Mouse (Mus musculus) MEL (cell line): ENCODE measurements around the gene Hoxb1.

Experiments used
- CTCF ChIP-seq, 3 experiments: IDR thresholded peaks in 2 of 3; conservative IDR thresholded peaks in 1 of 3; 2 replicates each; pipeline ENCODE4 v1.5.1; 2011 to 2012; ENCODE audit warnings: low read length in 3 of 3, low read depth in 2 of 3, mild to moderate bottlenecking in 2 of 3, improper control_type of control experiment in 1 of 3, inconsistent platforms in 1 of 3, mixed read lengths in 1 of 3, moderate library complexity in 1 of 3; ENCODE audit not compliant: control insufficient read depth in 1 of 3, insufficient read depth in 1 of 3, poor library complexity in 1 of 3, severe bottlenecking in 1 of 3
- E2F4 ChIP-seq: IDR thresholded peaks from 2 replicates; pipeline ENCODE4 v1.6.1; 2011; ENCODE audit warnings: low read depth, low read length, improper control_type of control experiment, borderline replicate concordance
- HCFC1 ChIP-seq: IDR thresholded peaks from 2 replicates; pipeline ENCODE4 v1.6.1; 2012; ENCODE audit warnings: low read depth, mild to moderate bottlenecking, inconsistent platforms, low read length, improper control_type of control experiment, moderate library complexity
- JUND ChIP-seq: IDR thresholded peaks from 2 replicates; pipeline ENCODE4 v1.6.1; 2011; ENCODE audit warnings: low read depth, mild to moderate bottlenecking, improper control_type of control experiment, low read length
- MEF2A ChIP-seq: IDR thresholded peaks from 2 replicates; pipeline ENCODE4 v1.6.1; 2014; ENCODE audit warnings: low read depth, mild to moderate bottlenecking, inconsistent platforms, low read length, improper control_type of control experiment; ENCODE audit not compliant: poor library complexity, insufficient replicate concordance, severe bottlenecking; ENCODE audit errors: extremely low read depth
- NRF1 ChIP-seq: IDR thresholded peaks from 2 replicates; pipeline ENCODE4 v1.6.1; 2014; ENCODE audit warnings: low read depth, mild to moderate bottlenecking, inconsistent platforms, low read length, improper control_type of control experiment, moderate library complexity; ENCODE audit not compliant: poor library complexity, insufficient read depth, severe bottlenecking
- POLR2A ChIP-seq, 2 experiments: IDR thresholded peaks; 2 replicates each; pipeline ENCODE4 v1.6.1; 2011 to 2012; ENCODE audit warnings: low read length in 2 of 2, mild to moderate bottlenecking in 2 of 2, control low read depth in 1 of 2, improper control_type of control experiment in 1 of 2, low read depth in 1 of 2, moderate library complexity in 1 of 2; ENCODE audit not compliant: control insufficient read depth in 1 of 2, insufficient read depth in 1 of 2, poor library complexity in 1 of 2
- TAL1 ChIP-seq: IDR thresholded peaks from 2 replicates; pipeline ENCODE4 v1.6.1; 2012; ENCODE audit warnings: mild to moderate bottlenecking, inconsistent platforms, low read length, moderate library complexity, mixed read lengths
- ZMIZ1 ChIP-seq: IDR thresholded peaks from 2 replicates; pipeline ENCODE4 v1.6.1; 2012; ENCODE audit warnings: low read depth, mild to moderate bottlenecking, inconsistent platforms, low read length, improper control_type of control experiment, moderate library complexity

DNA sequence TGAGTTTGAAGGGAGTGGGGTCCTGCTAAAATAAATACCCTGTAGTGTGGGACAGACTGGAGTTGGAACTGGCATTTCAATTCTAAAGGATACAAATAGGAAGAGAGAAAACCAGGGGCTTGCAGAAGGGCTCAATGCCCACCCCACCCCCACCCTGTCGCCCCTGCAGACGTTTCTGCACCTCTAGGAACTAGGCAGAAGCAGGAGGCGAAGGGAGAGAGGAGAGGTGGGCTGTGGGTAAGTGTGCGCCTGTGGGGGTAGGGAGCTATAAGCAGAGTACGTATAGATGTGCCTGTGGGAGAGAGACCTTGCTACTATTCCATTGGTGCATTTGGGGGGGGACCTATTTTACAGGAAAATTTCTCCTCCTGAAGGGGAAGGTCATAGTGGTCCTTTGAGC is 37.8 kb upstream of the Hoxb1 start:
- TF ChIP-seq JUND: no peak
- TF ChIP-seq CTCF (IDR thresholded peaks at IDR 0.05 in 2 of 3, conservative IDR thresholded peaks at IDR 0.05 in 1 of 3; ENCODE audit: control insufficient read depth in 1 of 3, insufficient read depth in 1 of 3, low read depth in 2 of 3, low read length in 3 of 3, poor library complexity in 1 of 3, severe bottlenecking in 1 of 3): no peak
- no peak for TF ChIP-seq NRF1
- TF ChIP-seq MEF2A: no peak
- TF ChIP-seq POLR2A (IDR thresholded peaks at IDR 0.05; ENCODE audit: control insufficient read depth in 1 of 2, insufficient read depth in 1 of 2, low read depth in 1 of 2, low read length in 2 of 2, poor library complexity in 1 of 2): no peak
- TF ChIP-seq ZMIZ1: no peak
- no peak for TF ChIP-seq TAL1
- TF ChIP-seq HCFC1: no peak
- TF ChIP-seq E2F4: no peak
